Mouse (Mus musculus) hindbrain, embryonic 14.5 days (tissue): ENCODE measurements around the gene Actn2. TPM values are rescaled to one million over a fixed set of nuclear protein-coding genes. Genes with fewer than 3 reads are reported as not detected.

Experiments
- ATAC-seq: fragments of 200-750 bp; cut with Nextera tagmentation; 2 replicates; pipeline ENCODE4 v1.8.0; 2017; ENCODE audit warnings: moderate number of reproducible peaks, mild to moderate bottlenecking, moderate TSS enrichment, moderate library complexity; ENCODE audit not compliant: low FRiP score
- DNase-seq: peaks from one replicate; pipeline ENCODE4 v3.0.0-alpha.2; 2015; ENCODE audit warnings: low spot score
- H3K27ac ChIP-seq: fragments of 300-500 bp; sonication (generic); 2 replicates; pipeline ENCODE4 v1.5.1; 2014; ENCODE audit warnings: mild to moderate bottlenecking, moderate library complexity
- H3K27me3 ChIP-seq: fragments of 300-500 bp; sonication (generic); 2 replicates; pipeline ENCODE4 v1.6.1; 2014; ENCODE audit warnings: mild to moderate bottlenecking, low read length, mixed read lengths; ENCODE audit not compliant: control insufficient read depth, insufficient read depth
- H3K36me3 ChIP-seq: fragments of 300-500 bp; sonication (generic); replicated peaks from 2 replicates; pipeline ENCODE4 v1.6.1; 2014; ENCODE audit not compliant: control insufficient read depth, insufficient read depth
- H3K4me1 ChIP-seq: fragments of 300-500 bp; sonication (generic); replicated peaks from 2 replicates; pipeline ENCODE4 v1.6.1; 2014; ENCODE audit warnings: antibody characterized with exemption, low read length, mixed read lengths; ENCODE audit not compliant: control insufficient read depth, insufficient read depth
- H3K4me2 ChIP-seq: fragments of 300-500 bp; sonication (generic); replicated peaks from 2 replicates; pipeline ENCODE4 v1.6.1; 2014; ENCODE audit warnings: mild to moderate bottlenecking, moderate library complexity
- H3K4me3 ChIP-seq: fragments of 300-500 bp; sonication (generic); replicated peaks from 2 replicates; pipeline ENCODE4 v1.5.1; 2014; ENCODE audit warnings: mild to moderate bottlenecking, low read length
- H3K9ac ChIP-seq: fragments of 300-500 bp; sonication (generic); 2 replicates; pipeline ENCODE4 v1.6.1; 2014
- H3K9me3 ChIP-seq: fragments of 300-500 bp; sonication (generic); 2 replicates; pipeline ENCODE4 v1.6.1; 2016; ENCODE audit warnings: low read length; ENCODE audit not compliant: control insufficient read depth
- WGBS: fragments of 180-500 bp; shearing (Covaris S2); extraction: QIAGEN DNeasy Blood & Tissue Kit; methylation state at CpG from one replicate; pipeline ENCODE4 v1.1.7; 2014; 5-methylcytosine and 5-hydroxymethylcytosine counted together
- polyA plus RNA-seq: library from polyadenylated mRNA; unstranded; fragments of >200 nt; fragmentation: Nextera tagmentation; extraction: Ambion mirVana; gene quantifications from 2 replicates; pipeline ENCODE4 v1.2.1, GENCODE M21; 2014

The Actn2 gene
- polyA plus RNA-seq, 1 experiment from 2014 or later = 3.2 TPM

DNA sequence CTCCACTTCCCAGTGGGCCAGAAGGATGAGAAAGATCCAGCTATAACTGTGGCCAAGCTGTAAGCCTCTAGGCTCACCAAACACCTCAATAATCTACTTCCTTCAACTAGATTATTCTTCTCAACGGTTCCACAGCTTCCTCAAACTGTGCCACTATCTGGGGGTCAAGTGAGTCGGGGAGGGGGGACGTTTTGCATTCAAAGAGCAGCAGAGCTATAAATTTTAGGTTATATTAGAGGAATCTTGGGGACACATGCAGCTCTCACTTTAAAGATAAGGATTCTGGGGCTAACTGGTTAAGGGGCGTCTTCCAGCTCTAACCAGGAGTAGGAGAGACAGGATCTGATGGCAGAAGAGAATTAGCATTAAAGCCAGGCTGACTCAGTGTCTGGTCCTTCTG lies 15.6 kb upstream of the Actn2 start:
- no peak for ATAC-seq
- Histone ChIP-seq H3K9ac (no peak overlapping the region), H3K9me3 (no peaks in the 10 kb centered on the region), H3K36me3 (no peaks in the 10 kb centered on the region), H3K27ac (no peak overlapping the region), H3K4me1 (no peaks in the 10 kb centered on the region), H3K4me3 (no peak overlapping the region), H3K4me2 (no peak overlapping the region), H3K27me3 (no peaks in the 10 kb centered on the region)
- no peak for DNase-seq
- 73% methylated on average over 4 of the region's 4 CpGs for WGBS

DNA sequence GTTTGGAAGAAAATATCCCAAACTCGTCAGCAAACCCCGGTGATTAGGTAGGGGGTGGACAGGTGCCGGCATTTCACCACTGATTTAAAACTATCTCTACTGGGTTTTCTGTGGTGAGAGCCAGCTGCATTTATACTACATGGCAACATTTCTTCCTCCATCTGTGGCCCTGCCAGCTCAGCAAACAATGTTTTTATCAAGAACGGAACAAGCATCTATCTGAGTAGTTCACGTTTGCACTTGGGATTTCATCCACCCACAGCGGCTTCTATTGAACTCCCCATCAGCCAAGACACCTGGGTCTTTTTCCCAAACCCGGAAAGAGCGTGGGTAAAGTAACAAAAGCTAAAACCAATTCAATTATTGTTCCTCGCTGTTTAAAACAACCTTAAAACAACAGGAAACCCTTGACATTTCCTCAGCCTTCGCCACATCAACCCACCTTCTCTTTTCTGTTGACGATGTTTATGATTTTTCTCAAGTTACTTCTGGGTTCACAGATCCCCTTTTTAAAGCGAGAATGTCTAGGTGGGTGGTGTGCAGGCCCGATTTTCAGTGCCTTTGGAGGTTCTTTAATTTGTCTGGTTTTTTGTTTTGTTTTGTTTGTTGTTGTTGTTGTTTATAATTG lies 8.8 kb upstream of the Actn2 start:
- Histone ChIP-seq H3K9me3 (no peaks in the 10 kb centered on the region), H3K36me3 (no peaks in the 10 kb centered on the region), H3K4me1 (no peaks in the 10 kb centered on the region), H3K27ac (no peak overlapping the region), H3K27me3 (no peaks in the 10 kb centered on the region), H3K4me3 (no peak overlapping the region), H3K4me2 (no peak overlapping the region), H3K9ac (no peak overlapping the region)
- WGBS = 82% methylated on average over 13 of the region's 13 CpGs
- ATAC-seq (no peak), DNase-seq (no peak)

DNA sequence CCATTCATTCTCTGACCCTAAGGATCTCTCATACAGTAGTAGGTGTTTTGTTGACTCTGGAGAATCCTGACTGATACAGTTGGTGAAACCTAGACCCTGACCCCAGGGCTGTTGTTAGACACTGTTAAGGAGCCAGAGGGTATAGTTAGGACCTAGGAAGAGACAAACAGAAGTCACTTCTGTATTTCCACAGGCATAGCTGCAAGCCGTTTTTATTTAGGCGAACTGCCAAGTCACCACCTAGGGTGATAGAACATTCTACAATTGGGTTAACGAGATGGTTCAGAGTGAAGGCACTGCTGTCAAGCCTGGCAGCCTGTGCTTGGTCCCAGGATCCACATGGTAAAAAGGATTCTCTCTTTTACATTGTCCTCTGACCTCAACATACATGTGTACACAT lies 6.3 kb upstream of the Actn2 start:
- H3K4me3 ChIP-seq = no peak overlapping the region
- H3K9me3 ChIP-seq = no peaks in the 10 kb centered on the region
- WGBS = 78% methylated on average over 3 of the region's 3 CpGs
- H3K9ac ChIP-seq = no peak overlapping the region
- DNase-seq = no peak
- ATAC-seq = no peak
- H3K4me1 ChIP-seq = no peaks in the 10 kb centered on the region
- H3K27ac ChIP-seq = no peak overlapping the region
- H3K4me2 ChIP-seq = no peak overlapping the region
- no peaks in the 10 kb centered on the region for H3K36me3 ChIP-seq
- H3K27me3 ChIP-seq = no peaks in the 10 kb centered on the region

DNA sequence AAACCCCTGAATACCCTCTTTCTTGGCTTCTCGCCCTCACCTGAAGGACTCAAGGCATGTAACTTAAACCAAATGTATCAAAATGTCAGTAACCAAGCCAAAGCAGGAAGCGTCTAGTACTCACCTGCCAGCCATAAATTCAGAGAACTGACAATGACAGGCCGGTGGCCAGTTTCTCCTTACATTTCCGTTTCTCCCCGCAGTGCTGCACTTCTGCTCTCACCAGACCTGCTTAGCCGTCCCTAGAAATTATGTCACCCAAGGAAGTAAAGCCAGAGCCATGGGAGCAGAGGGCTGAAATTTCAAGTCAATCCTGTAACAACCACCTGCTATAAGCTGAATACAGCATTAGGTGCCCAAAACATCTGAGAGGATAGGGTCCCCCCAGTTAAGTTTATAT lies 887 bp upstream of the Actn2 start:
- no peak for ATAC-seq
- H3K4me1 ChIP-seq = peaks cover 5% of the 10 kb centered on the region; the same call in 1 of the 2 replicates
- H3K9ac ChIP-seq = no peak overlapping the region
- H3K9me3 ChIP-seq = no peaks in the 10 kb centered on the region
- 69% methylated on average over 6 of the region's 6 CpGs for WGBS
- 0 out of 2 replicates have a peak overlapping the region, but pooled peaks have one; percentile 84 for H3K4me2 ChIP-seq
- H3K27ac ChIP-seq = no peak overlapping the region
- H3K4me3 ChIP-seq = no peak overlapping the region
- H3K36me3 ChIP-seq = no peaks in the 10 kb centered on the region
- H3K27me3 ChIP-seq = no peaks in the 10 kb centered on the region
- no peak for DNase-seq

DNA sequence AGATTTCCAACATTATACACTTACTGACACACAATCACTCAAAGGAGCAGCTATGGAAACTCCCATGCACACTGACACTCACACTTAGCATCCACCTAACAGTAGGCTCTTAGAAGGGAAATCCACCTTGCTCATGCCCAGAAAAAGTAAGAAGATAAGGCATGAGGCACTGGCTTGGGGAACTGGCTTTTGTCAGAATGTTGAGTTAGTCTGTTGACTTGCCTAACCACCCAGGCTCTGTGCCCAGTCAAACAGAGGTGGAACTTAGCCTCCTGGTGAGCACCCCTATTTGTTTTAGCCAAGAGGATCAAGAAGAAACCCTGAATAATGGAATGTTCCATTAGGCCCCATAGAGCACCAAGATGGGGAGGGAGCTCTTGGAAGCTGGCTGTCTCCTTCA lies 1.1 kb downstream of the Actn2 start:
- no peak for DNase-seq
- no peaks in the 10 kb centered on the region for H3K27me3 ChIP-seq
- H3K27ac ChIP-seq = no peak overlapping the region
- peaks cover 5% of the 10 kb centered on the region; the same call in 1 of the 2 replicates for H3K4me1 ChIP-seq
- no peak for ATAC-seq
- H3K9ac ChIP-seq = no peak overlapping the region
- H3K4me3 ChIP-seq = no peak overlapping the region
- peak overlapping the region; percentile 84 for H3K4me2 ChIP-seq
- no peaks in the 10 kb centered on the region for H3K36me3 ChIP-seq
- no peaks in the 10 kb centered on the region for H3K9me3 ChIP-seq

DNA sequence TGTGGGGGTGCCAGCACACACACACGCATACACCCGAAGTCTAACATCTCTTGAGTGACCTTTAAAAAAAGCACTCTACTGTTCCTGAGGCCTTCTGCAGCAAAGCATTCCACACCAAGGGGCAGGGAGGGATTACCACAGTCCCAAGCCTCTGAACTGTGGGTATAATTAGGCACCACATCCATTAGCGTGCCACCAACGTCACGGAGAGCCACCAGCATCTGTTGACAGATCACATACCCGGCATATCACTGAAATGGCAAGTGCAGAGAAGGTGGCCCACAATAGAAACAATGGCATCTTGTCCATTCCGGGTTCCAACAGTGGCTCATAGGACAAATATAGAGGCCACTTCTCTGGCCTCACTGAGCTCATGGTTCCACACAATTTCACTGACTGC lies 2.8 kb downstream of the Actn2 start:
- Histone ChIP-seq H3K9ac (no peak overlapping the region), H3K4me3 (no peak overlapping the region), H3K4me1 (peaks cover 5% of the 10 kb centered on the region; the same call in 1 of the 2 replicates), H3K9me3 (no peaks in the 10 kb centered on the region), H3K36me3 (no peaks in the 10 kb centered on the region), H3K4me2 (no peak overlapping the region), H3K27ac (no peak overlapping the region), H3K27me3 (no peaks in the 10 kb centered on the region)
- no peak for ATAC-seq
- 91% methylated on average over 7 of the region's 7 CpGs for WGBS
- no peak for DNase-seq

DNA sequence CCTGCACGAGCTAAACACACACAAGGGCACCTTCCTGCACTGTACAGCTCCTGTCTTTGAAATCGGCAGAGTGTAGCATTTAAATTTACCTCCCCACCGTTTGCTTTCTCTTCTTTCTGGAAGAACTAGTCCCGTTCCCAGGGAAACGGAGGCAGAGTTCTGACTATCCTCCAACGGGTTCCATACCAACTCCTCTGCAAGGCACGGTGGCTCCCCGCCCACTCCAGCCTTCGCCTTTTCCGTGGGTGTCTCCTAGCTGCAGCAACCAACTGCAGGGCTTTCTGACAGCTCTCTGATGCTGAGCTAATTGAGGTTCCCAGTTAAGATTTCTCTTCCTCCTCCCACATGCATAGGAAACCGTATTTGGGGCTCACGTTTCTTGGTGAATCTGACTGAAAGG lies 6.5 kb downstream of the Actn2 start:
- H3K9ac ChIP-seq = no peak overlapping the region
- ATAC-seq = no peak
- DNase-seq = no peak
- no peaks in the 10 kb centered on the region for H3K4me1 ChIP-seq
- H3K4me3 ChIP-seq = no peak overlapping the region
- H3K9me3 ChIP-seq = no peaks in the 10 kb centered on the region
- H3K27ac ChIP-seq = no peak overlapping the region
- H3K27me3 ChIP-seq = no peaks in the 10 kb centered on the region
- no peak overlapping the region for H3K4me2 ChIP-seq
- 75% methylated on average over 12 of the region's 12 CpGs for WGBS
- H3K36me3 ChIP-seq = no peaks in the 10 kb centered on the region

DNA sequence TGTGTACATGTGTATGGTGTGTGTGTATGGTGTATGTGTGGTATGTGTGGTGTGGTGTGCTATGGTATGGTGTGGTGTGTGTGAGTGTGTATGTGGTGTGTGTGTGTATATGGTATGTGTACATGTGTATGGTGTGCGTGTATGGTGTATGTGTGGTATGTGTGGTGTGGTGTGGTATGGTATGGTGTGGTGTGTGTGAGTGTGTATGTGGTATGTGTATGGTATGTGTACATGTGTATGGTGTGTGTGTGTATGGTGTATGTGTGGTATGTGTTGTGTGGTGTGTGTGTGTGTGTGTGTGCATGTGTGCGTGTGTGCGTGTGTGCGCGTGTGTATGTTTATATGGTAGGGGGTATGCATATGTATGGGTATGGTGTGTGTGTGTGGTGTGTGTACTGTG lies 9.0 kb downstream of the Actn2 start:
- Histone ChIP-seq H3K4me3 (no peak overlapping the region), H3K36me3 (no peaks in the 10 kb centered on the region), H3K9me3 (no peaks in the 10 kb centered on the region), H3K9ac (no peak overlapping the region), H3K4me2 (no peak overlapping the region), H3K27ac (no peak overlapping the region), H3K4me1 (no peaks in the 10 kb centered on the region), H3K27me3 (no peaks in the 10 kb centered on the region)
- 98% methylated on average over 5 of the region's 5 CpGs for WGBS
- ATAC-seq (no peak), DNase-seq (no peak)

DNA sequence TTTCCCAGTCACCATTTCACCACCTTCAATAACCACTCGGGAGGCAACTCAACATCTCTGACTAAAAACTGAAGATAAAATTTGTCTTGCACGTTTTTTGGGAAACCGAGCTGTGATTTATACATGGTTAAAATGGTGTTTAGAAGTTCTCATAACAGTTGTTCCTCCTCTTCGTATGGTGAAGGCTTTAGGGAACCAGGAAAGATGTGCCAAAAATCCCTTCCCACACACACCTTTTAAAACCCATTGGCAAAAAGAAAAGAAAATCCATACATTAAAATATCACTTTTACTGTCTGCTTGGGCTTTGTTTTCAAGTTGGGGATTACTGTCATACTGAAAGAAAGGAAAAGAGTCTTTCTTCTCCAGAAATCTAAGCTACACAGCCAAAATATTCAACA lies 12.2 kb downstream of the Actn2 start:
- Histone ChIP-seq H3K27ac (no peak overlapping the region), H3K27me3 (no peaks in the 10 kb centered on the region), H3K9me3 (no peaks in the 10 kb centered on the region), H3K9ac (no peak overlapping the region), H3K4me2 (no peak overlapping the region), H3K4me3 (no peak overlapping the region), H3K36me3 (no peaks in the 10 kb centered on the region), H3K4me1 (no peaks in the 10 kb centered on the region)
- 91% methylated on average over 4 of the region's 4 CpGs for WGBS
- ATAC-seq = no peak
- no peak for DNase-seq

DNA sequence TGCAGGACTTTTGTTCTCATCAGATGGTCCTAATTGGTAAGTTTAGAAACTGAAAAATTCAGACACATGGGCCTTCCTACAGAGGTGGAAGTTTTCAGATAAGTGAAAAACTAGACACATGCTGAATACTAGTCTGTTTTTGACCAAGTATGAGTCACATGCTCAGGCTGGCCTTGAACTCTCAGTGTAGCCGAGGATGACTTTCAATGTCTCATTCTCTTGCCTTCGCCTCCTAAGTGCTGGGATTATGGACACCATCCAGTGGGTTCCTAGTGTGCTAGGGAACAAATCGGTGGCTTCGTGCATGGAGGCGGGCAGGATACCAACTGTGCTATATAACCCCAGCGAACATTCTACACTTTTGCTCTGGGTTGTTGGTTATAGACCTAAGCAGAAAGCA lies 13.0 kb downstream of the Actn2 start:
- ATAC-seq = no peak
- H3K27ac ChIP-seq = no peak overlapping the region
- no peak for DNase-seq
- H3K4me2 ChIP-seq = no peak overlapping the region
- no peaks in the 10 kb centered on the region for H3K9me3 ChIP-seq
- H3K4me3 ChIP-seq = no peak overlapping the region
- H3K9ac ChIP-seq = no peak overlapping the region
- WGBS = 93% methylated on average over 6 of the region's 6 CpGs
- H3K36me3 ChIP-seq = no peaks in the 10 kb centered on the region
- no peaks in the 10 kb centered on the region for H3K27me3 ChIP-seq
- no peaks in the 10 kb centered on the region for H3K4me1 ChIP-seq
